Mouse (Mus musculus): ENCODE measurements around the gene Il10rb. TPM values are rescaled to one million over a fixed set of nuclear protein-coding genes. Genes with fewer than 3 reads are reported as not detected.

The Il10rb gene
- polyA plus RNA-seq, 1 experiment, result 13.7 TPM

GRCm38 (mm10) chr16:91445566-91445965 is 39.6 kb downstream of the Il10rb start:
- TF ChIP-seq POLR2A (IDR thresholded peaks at IDR 0.05; ENCODE audit: insufficient read length, low read depth), result no peak
- no peak for TF ChIP-seq TCF3 (IDR thresholded peaks at IDR 0.05; ENCODE audit: insufficient read length, low read depth)
- TF ChIP-seq USF1 (IDR thresholded peaks at IDR 0.05; ENCODE audit: low read depth), result no peak
- TF ChIP-seq MYOG (IDR thresholded peaks at IDR 0.05; ENCODE audit: control insufficient read depth in 1 of 3, insufficient read depth in 1 of 3, insufficient read length in 2 of 3, low read depth in 2 of 3), result no peak
- H3K4me3 ChIP-seq, result no peak overlapping the region
- peaks cover 17% of the 10 kb centered on the region for H3K27me3 ChIP-seq (ENCODE audit: control insufficient read depth, insufficient read depth, insufficient read length)
- H3K36me3 ChIP-seq (ENCODE audit: control insufficient read depth, insufficient read depth), result no peaks in the 10 kb centered on the region
- no peak overlapping the region for H3ac ChIP-seq (ENCODE audit: control insufficient read depth, insufficient read length)
- no peaks in the 10 kb centered on the region for H3K79me2 ChIP-seq (ENCODE audit: control insufficient read depth, insufficient read depth)
- no peak overlapping the region for H3K4me2 ChIP-seq (ENCODE audit: low read depth)

DNA sequence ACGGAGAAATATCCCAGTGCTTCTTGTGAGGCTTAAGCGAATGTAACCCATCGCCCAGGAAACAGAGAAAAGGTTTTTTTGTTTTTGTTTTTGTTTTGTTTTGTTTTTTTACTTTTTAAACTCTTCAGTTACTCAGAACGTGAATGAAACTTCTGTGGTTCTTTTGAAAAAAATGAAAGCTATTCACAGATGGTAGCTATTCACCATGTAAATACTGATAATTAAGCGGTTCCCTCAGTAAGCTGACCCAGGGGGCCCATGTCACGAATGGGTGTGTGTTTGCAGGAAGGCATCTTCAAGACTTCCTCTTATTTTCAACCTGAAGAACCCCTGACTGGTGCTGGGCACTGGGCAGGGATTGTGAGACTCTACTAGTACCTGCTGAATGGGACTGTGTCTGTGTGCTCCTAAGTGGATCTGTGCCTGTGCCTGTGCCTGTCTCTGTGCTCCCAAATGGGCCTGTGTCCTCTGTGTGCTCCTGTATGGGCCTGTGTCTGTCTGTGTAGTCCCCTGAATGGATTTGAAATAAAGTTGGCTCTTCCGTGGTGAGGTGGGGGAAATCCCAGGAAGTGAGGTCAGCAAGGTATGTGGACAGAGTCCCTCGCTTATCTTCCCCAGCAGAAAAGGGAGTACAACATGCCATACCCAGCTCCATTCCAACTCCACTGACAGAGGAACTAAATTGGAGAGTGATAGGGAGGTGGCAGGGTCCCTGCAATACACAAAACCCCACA is 41.0 kb downstream of the Il10rb start:
- TF ChIP-seq MAX (IDR thresholded peaks at IDR 0.05; ENCODE audit: low read depth), result no peak
- TF ChIP-seq TCF3 (IDR thresholded peaks at IDR 0.05; ENCODE audit: insufficient read length, low read depth), result no peak
- no peak for TF ChIP-seq MYOG (IDR thresholded peaks at IDR 0.05; ENCODE audit: control insufficient read depth in 1 of 3, insufficient read depth in 1 of 3, insufficient read length in 2 of 3, low read depth in 2 of 3)
- TF ChIP-seq USF1 (IDR thresholded peaks at IDR 0.05; ENCODE audit: low read depth), result no peak
- no peak for TF ChIP-seq POLR2AphosphoS2 (IDR thresholded peaks at IDR 0.05; ENCODE audit: insufficient read length, low read depth)
- TF ChIP-seq MYOD1 (IDR thresholded peaks at IDR 0.05; ENCODE audit: control insufficient read depth in 1 of 3, insufficient read length in 2 of 3, low read depth in 2 of 3), result no peak
- TF ChIP-seq CEBPB (IDR thresholded peaks at IDR 0.05; ENCODE audit: insufficient read depth, poor library complexity, severe bottlenecking), result no peak
- no peak for TF ChIP-seq REST (IDR thresholded peaks at IDR 0.05; ENCODE audit: insufficient read depth, insufficient read length)
- no peak for TF ChIP-seq SRF (IDR thresholded peaks at IDR 0.05; ENCODE audit: control insufficient read depth, insufficient read length, low read depth)
- TF ChIP-seq E2F4 (IDR thresholded peaks at IDR 0.05; ENCODE audit: insufficient read depth), result no peak
- Histone ChIP-seq H3K36me3 (ENCODE audit: control insufficient read depth, insufficient read depth) (no peaks in the 10 kb centered on the region), H3K79me2 (ENCODE audit: control insufficient read depth, insufficient read depth) (no peaks in the 10 kb centered on the region), H3K4me3 (no peak overlapping the region), H3K27me3 (ENCODE audit: control insufficient read depth, insufficient read depth, insufficient read length) (peaks cover 14% of the 10 kb centered on the region), H3ac (ENCODE audit: control insufficient read depth, insufficient read length) (no peak overlapping the region), H3K4me2 (ENCODE audit: low read depth) (no peak overlapping the region)

DNA sequence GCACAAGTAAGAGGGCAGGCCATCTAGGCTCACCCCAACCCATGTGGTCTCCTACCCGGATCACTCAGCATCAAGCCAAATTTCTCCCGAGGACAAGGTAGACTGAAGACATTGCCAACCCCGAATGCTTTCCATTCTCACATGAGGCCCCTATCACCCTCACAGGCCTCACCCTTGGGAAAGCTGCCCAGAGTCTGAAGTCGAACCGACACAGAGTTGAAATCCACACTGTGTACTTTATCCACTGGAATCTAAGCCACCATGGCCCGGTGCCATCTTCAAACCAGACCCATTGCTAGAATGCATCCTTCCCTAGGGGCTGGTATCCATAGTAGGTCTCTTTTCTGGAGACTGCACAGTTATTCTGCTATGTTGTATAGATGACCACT is 41.5 kb downstream of the Il10rb start:
- H3K79me2 ChIP-seq (ENCODE audit: control insufficient read depth, insufficient read depth), result no peaks in the 10 kb centered on the region

GRCm38 (mm10) chr16:91448088-91448487 is 42.1 kb downstream of the Il10rb start:
- no peak overlapping the region for H3K4me2 ChIP-seq (ENCODE audit: low read depth)
- no peaks in the 10 kb centered on the region for H3K79me2 ChIP-seq (ENCODE audit: control insufficient read depth, insufficient read depth)
- H3K27me3 ChIP-seq (ENCODE audit: control insufficient read depth, insufficient read depth, insufficient read length), result peaks cover 8% of the 10 kb centered on the region
- TF ChIP-seq TCF12 (IDR thresholded peaks at IDR 0.05; ENCODE audit: insufficient read depth, poor library complexity, severe bottlenecking) (no peak), MYOD1 (IDR thresholded peaks at IDR 0.05; ENCODE audit: control insufficient read depth in 1 of 3, insufficient read length in 2 of 3, low read depth in 2 of 3) (peak in 2 of 3 experiments; percentile 4 to 18), POLR2A (IDR thresholded peaks at IDR 0.05; ENCODE audit: insufficient read length, low read depth) (no peak)
- no peaks in the 10 kb centered on the region for H3K36me3 ChIP-seq (ENCODE audit: control insufficient read depth, insufficient read depth)
- H3ac ChIP-seq (ENCODE audit: control insufficient read depth, insufficient read length), result no peak overlapping the region
- H3K4me3 ChIP-seq, result no peak overlapping the region

More for the DNA sequence above, 41.5 kb downstream of the Il10rb start:
- TF ChIP-seq POLR2AphosphoS2 (IDR thresholded peaks at IDR 0.05; ENCODE audit: insufficient read length, low read depth) (no peak), POLR2A (IDR thresholded peaks at IDR 0.05; ENCODE audit: insufficient read length, low read depth) (no peak), TCF3 (IDR thresholded peaks at IDR 0.05; ENCODE audit: insufficient read length, low read depth) (no peak), E2F4 (IDR thresholded peaks at IDR 0.05; ENCODE audit: insufficient read depth) (no peak), TCF12 (IDR thresholded peaks at IDR 0.05; ENCODE audit: insufficient read depth, poor library complexity, severe bottlenecking) (no peak), MYOD1 (IDR thresholded peaks at IDR 0.05; ENCODE audit: control insufficient read depth in 1 of 3, insufficient read length in 2 of 3, low read depth in 2 of 3) (no peak), MAX (IDR thresholded peaks at IDR 0.05; ENCODE audit: low read depth) (no peak), REST (IDR thresholded peaks at IDR 0.05; ENCODE audit: insufficient read depth, insufficient read length) (no peak)
- Histone ChIP-seq H3K4me2 (ENCODE audit: low read depth) (no peak overlapping the region), H3K27me3 (ENCODE audit: control insufficient read depth, insufficient read depth, insufficient read length) (peaks cover 13% of the 10 kb centered on the region), H3K36me3 (ENCODE audit: control insufficient read depth, insufficient read depth) (no peaks in the 10 kb centered on the region), H3ac (ENCODE audit: control insufficient read depth, insufficient read length) (no peak overlapping the region), H3K4me3 (no peak overlapping the region)

DNA sequence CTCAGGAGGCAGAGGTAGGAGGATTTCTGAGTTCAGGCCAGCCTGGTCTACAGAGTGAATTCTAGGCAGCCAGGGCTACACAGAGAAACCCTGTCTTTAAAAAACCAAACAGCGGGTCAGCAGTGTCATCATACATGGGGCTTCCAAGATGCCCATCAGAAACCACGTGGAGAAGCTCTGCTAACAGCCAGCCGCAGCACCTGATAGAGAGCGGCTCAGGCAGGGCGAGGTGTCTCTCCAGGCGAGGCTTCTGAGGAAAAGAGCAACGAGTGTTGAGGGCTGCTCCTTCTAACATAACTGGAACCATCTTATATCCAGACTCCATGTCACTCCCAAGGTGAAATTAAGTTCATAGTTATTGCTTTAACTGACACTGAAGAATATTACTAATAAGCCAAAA is 42.9 kb downstream of the Il10rb start:
- TF ChIP-seq USF1 (IDR thresholded peaks at IDR 0.05; ENCODE audit: low read depth) (no peak), TCF3 (IDR thresholded peaks at IDR 0.05; ENCODE audit: insufficient read length, low read depth) (no peak), POLR2AphosphoS2 (IDR thresholded peaks at IDR 0.05; ENCODE audit: insufficient read length, low read depth) (no peak), CEBPB (IDR thresholded peaks at IDR 0.05; ENCODE audit: insufficient read depth, poor library complexity, severe bottlenecking) (no peak), REST (IDR thresholded peaks at IDR 0.05; ENCODE audit: insufficient read depth, insufficient read length) (no peak), E2F4 (IDR thresholded peaks at IDR 0.05; ENCODE audit: insufficient read depth) (no peak), SRF (IDR thresholded peaks at IDR 0.05; ENCODE audit: control insufficient read depth, insufficient read length, low read depth) (no peak), POLR2A (IDR thresholded peaks at IDR 0.05; ENCODE audit: insufficient read length, low read depth) (no peak), TCF12 (IDR thresholded peaks at IDR 0.05; ENCODE audit: insufficient read depth, poor library complexity, severe bottlenecking) (no peak), MAX (IDR thresholded peaks at IDR 0.05; ENCODE audit: low read depth) (no peak), MYOD1 (IDR thresholded peaks at IDR 0.05; ENCODE audit: control insufficient read depth in 1 of 3, insufficient read length in 2 of 3, low read depth in 2 of 3) (no peak), MYOG (IDR thresholded peaks at IDR 0.05; ENCODE audit: control insufficient read depth in 1 of 3, insufficient read depth in 1 of 3, insufficient read length in 2 of 3, low read depth in 2 of 3) (no peak)
- Histone ChIP-seq H3K4me2 (ENCODE audit: low read depth) (no peak overlapping the region), H3ac (ENCODE audit: control insufficient read depth, insufficient read length) (no peak overlapping the region), H3K4me3 (no peak overlapping the region), H3K79me2 (ENCODE audit: control insufficient read depth, insufficient read depth) (no peaks in the 10 kb centered on the region), H3K36me3 (ENCODE audit: control insufficient read depth, insufficient read depth) (no peaks in the 10 kb centered on the region), H3K27me3 (ENCODE audit: control insufficient read depth, insufficient read depth, insufficient read length) (peaks cover 5% of the 10 kb centered on the region)
